Mouse (Mus musculus) erythroblast, embryonic 14.5 days (primary cell): ENCODE measurements around the gene Ahdc1. TPM values are rescaled to one million over a fixed set of nuclear protein-coding genes. Genes with fewer than 3 reads are reported as not detected.

Experiments used
- H3K27me3 ChIP-seq: 2 replicates; pipeline ENCODE4 v1.6.1; 2012; ENCODE audit warnings: inconsistent platforms; ENCODE audit not compliant: control insufficient read depth
- H3K36me3 ChIP-seq: 2 replicates; pipeline ENCODE4 v1.6.1; 2012; ENCODE audit warnings: mild to moderate bottlenecking, inconsistent platforms; ENCODE audit not compliant: control insufficient read depth
- H3K4me1 ChIP-seq: 2 replicates; pipeline ENCODE4 v1.6.1; 2012; ENCODE audit warnings: inconsistent platforms; ENCODE audit not compliant: control insufficient read depth
- H3K4me3 ChIP-seq: replicated peaks from 2 replicates; pipeline ENCODE3; 2012; ENCODE audit warnings: moderate library complexity, mild to moderate bottlenecking, inconsistent platforms
- H3K9me3 ChIP-seq: 2 replicates; pipeline ENCODE4 v1.6.1; 2012; ENCODE audit warnings: low read length, inconsistent platforms, mixed read lengths; ENCODE audit not compliant: control insufficient read depth
- GATA1 ChIP-seq: IDR thresholded peaks from 2 replicates; pipeline ENCODE4 v1.6.1; 2012; ENCODE audit warnings: low read length, inconsistent platforms, mixed read lengths
- TAL1 ChIP-seq: IDR thresholded peaks from 3 replicates; pipeline ENCODE4 v1.6.1; 2012; ENCODE audit warnings: low read length, inconsistent platforms, mixed read lengths
- polyA plus RNA-seq: library from polyadenylated mRNA; stranded (reverse); fragments of >175 nt; gene quantifications from 2 replicates; pipeline ENCODE4 v1.2.3, GENCODE M21; 2012

Ahdc1 gene
- polyA plus RNA-seq, 1 experiment = 0.08 TPM

GRCm38 (mm10) chr4:133074894-133075572, 64.0 kb downstream of the Ahdc1 start:
- Histone ChIP-seq H3K4me3 (no peak overlapping the region), H3K9me3 (no peaks in the 10 kb centered on the region), H3K27me3 (no peaks in the 10 kb centered on the region), H3K36me3 (no peaks in the 10 kb centered on the region; the same call in 1 of the 2 replicates), H3K4me1 (peaks cover 14% of the 10 kb centered on the region)
- no peak for TF ChIP-seq GATA1
- TF ChIP-seq TAL1 = no peak

GRCm38 (mm10) chr4:133078947-133079346, 67.9 kb downstream of the Ahdc1 start:
- H3K4me1 ChIP-seq = peaks cover 13% of the 10 kb centered on the region
- no peaks in the 10 kb centered on the region; the same call in 1 of the 2 replicates for H3K36me3 ChIP-seq
- TF ChIP-seq GATA1 (no peak), TAL1 (no peak)
- no peaks in the 10 kb centered on the region for H3K27me3 ChIP-seq
- H3K9me3 ChIP-seq = no peaks in the 10 kb centered on the region
- no peak overlapping the region for H3K4me3 ChIP-seq

- no peak overlapping the region for H3K4me3 ChIP-seq
- no peaks in the 10 kb centered on the region for H3K9me3 ChIP-seq
- H3K27me3 ChIP-seq = peaks cover 4% of the 10 kb centered on the region
- peaks cover 13% of the 10 kb centered on the region for H3K4me1 ChIP-seq
- no peak for TF ChIP-seq TAL1
- TF ChIP-seq GATA1 = no peak
- H3K36me3 ChIP-seq = no peaks in the 10 kb centered on the region; the same call in 1 of the 2 replicates
Measured at GRCm38 (mm10) chr4:133079416-133080113, 68.5 kb downstream of the Ahdc1 start.

- H3K27me3 ChIP-seq = peaks cover 17% of the 10 kb centered on the region
- H3K36me3 ChIP-seq = no peaks in the 10 kb centered on the region; the same call in 1 of the 2 replicates
- TF ChIP-seq TAL1 (no peak), GATA1 (no peak)
- H3K4me3 ChIP-seq = no peak overlapping the region
- no peaks in the 10 kb centered on the region for H3K9me3 ChIP-seq
- peaks cover 5% of the 10 kb centered on the region for H3K4me1 ChIP-seq
Measured at GRCm38 (mm10) chr4:133080862-133081261, 69.8 kb downstream of the Ahdc1 start.

GRCm38 (mm10) chr4:133082216-133082773, 71.2 kb downstream of the Ahdc1 start:
- Histone ChIP-seq H3K36me3 (no peaks in the 10 kb centered on the region; the same call in 1 of the 2 replicates), H3K4me3 (no peak overlapping the region), H3K9me3 (no peaks in the 10 kb centered on the region), H3K4me1 (peaks cover 5% of the 10 kb centered on the region), H3K27me3 (peaks cover 17% of the 10 kb centered on the region)
- TF ChIP-seq TAL1 = no peak
- TF ChIP-seq GATA1 = no peak

GRCm38 (mm10) chr4:133083991-133084861, 73.2 kb downstream of the Ahdc1 start:
- peaks cover 2% of the 10 kb centered on the region for H3K4me1 ChIP-seq
- no peak overlapping the region for H3K4me3 ChIP-seq
- no peaks in the 10 kb centered on the region for H3K9me3 ChIP-seq
- TF ChIP-seq TAL1 = no peak
- TF ChIP-seq GATA1 = no peak
- peaks cover 19% of the 10 kb centered on the region for H3K27me3 ChIP-seq
- H3K36me3 ChIP-seq = no peaks in the 10 kb centered on the region

GRCm38 (mm10) chr4:133085011-133085782, 74.1 kb downstream of the Ahdc1 start:
- H3K4me1 ChIP-seq = no peaks in the 10 kb centered on the region; the same call in 1 of the 2 replicates
- no peaks in the 10 kb centered on the region for H3K9me3 ChIP-seq
- H3K4me3 ChIP-seq = peak overlapping the region; percentile 7
- TF ChIP-seq GATA1 (no peak), TAL1 (no peak)
- H3K27me3 ChIP-seq = peaks cover 21% of the 10 kb centered on the region
- no peaks in the 10 kb centered on the region for H3K36me3 ChIP-seq

GRCm38 (mm10) chr4:133085783-133086342, 74.8 kb downstream of the Ahdc1 start:
- Histone ChIP-seq H3K9me3 (no peaks in the 10 kb centered on the region), H3K4me3 (no peak overlapping the region), H3K36me3 (no peaks in the 10 kb centered on the region), H3K27me3 (peaks cover 24% of the 10 kb centered on the region), H3K4me1 (no peaks in the 10 kb centered on the region; the same call in 1 of the 2 replicates)
- TF ChIP-seq GATA1 (no peak), TAL1 (no peak)
